Mouse (Mus musculus) cerebellum, adult 2 months (tissue): Measurements from ENCODE around the gene Utp4.

Experiments used
- CTCF ChIP-seq: fragments of 200-500 bp; IDR thresholded peaks from 2 replicates; pipeline ENCODE4 v1.5.1; 2011; ENCODE audit warnings: low read depth, mild to moderate bottlenecking, control low read depth, low read length, moderate library complexity, borderline replicate concordance; ENCODE audit not compliant: insufficient read depth
- POLR2A ChIP-seq: fragments of 200-500 bp; IDR thresholded peaks from 2 replicates; pipeline ENCODE4 v1.6.1; 2011; ENCODE audit warnings: low read length, control low read depth, borderline replicate concordance; ENCODE audit not compliant: insufficient read depth

DNA sequence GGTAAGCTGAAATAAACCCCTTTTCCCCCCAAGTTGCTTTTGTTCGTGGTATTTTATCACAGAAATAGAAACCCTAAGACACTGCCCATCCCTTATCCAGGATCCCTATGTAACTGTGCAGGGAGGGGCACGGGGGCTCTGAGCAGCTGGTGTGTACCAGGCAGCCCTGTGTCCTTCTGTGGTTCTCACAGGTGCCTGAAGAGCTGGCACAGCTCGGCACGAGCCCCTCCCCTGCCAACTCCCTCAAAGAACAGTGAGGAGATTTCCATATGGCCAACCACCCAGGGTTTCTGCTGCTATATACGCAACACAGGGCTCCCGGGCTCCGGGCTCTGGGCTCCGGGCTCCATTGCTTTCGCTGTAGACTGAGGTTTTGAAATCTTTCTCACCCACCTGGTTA, 28.1 kb upstream of the Utp4 start:
- TF ChIP-seq POLR2A = no peak
- TF ChIP-seq CTCF = no peak
